In genomic region chr1:151900706-151901360, GRCm38 (mm10) we compare ENCODE assay signal across 16 mouse cellular contexts.
DNase-seq lines count a peak whose midpoint lies in the region; ATAC-seq and TF ChIP-seq lines count a peak whose summit lies in the region.
"Had no signal": no experiment of that assay in that cellular context is flagged by ENCODE, and none has a peak within 500 bp of the region (broad histone marks: within the 10 kb centered on the region; RNA-seq: fewer than 3 reads in every experiment).

No protein-coding gene starts in this region.

- peaks cover 25% of the 10 kb centered on the region for H3K4me1 ChIP-seq in midbrain, embryonic 13.5 days (replicated peaks)
- peaks cover 4% of the 10 kb centered on the region for H3K4me1 ChIP-seq in midbrain, embryonic 14.5 days (ENCODE audit: control insufficient read depth, insufficient read depth, low read length)
- H3K4me1 ChIP-seq in forebrain, embryonic 12.5 days, result peaks cover 25% of the 10 kb centered on the region
- 0 out of 2 replicates have a peak, but pooled peaks cover 4% of the 10 kb centered on the region for H3K4me1 ChIP-seq in forebrain, postnatal 0 days (ENCODE audit: insufficient read depth)
- H3K4me1 ChIP-seq: liver, embryonic 15.5 days had no signal

- TF ChIP-seq CTCF in forebrain, postnatal 0 days (IDR thresholded peaks at IDR 0.05; ENCODE audit: low read depth), result no peak

- no peaks in the 10 kb centered on the region for H3K9me3 ChIP-seq in midbrain, embryonic 13.5 days
- no peaks in the 10 kb centered on the region for H3K9me3 ChIP-seq in midbrain, embryonic 14.5 days (ENCODE audit: control insufficient read depth, low read length)
- no peaks in the 10 kb centered on the region for H3K9me3 ChIP-seq in forebrain, embryonic 12.5 days
- H3K9me3 ChIP-seq in forebrain, postnatal 0 days (ENCODE audit: low read length), result no peaks in the 10 kb centered on the region
- H3K9me3 ChIP-seq: liver, embryonic 15.5 days had no signal

- no peak overlapping the region for H3K9ac ChIP-seq in midbrain, embryonic 13.5 days (replicated peaks)
- H3K9ac ChIP-seq in midbrain, embryonic 14.5 days (replicated peaks; ENCODE audit: low read length), result no peak overlapping the region
- no peak overlapping the region for H3K9ac ChIP-seq in forebrain, embryonic 12.5 days
- no peak overlapping the region for H3K9ac ChIP-seq in forebrain, postnatal 0 days
- H3K9ac ChIP-seq: liver, embryonic 15.5 days had no signal

- H3K27me3 ChIP-seq in midbrain, embryonic 13.5 days, result no peaks in the 10 kb centered on the region
- H3K27me3 ChIP-seq in midbrain, embryonic 14.5 days (ENCODE audit: control insufficient read depth, insufficient read depth, low read length), result no peaks in the 10 kb centered on the region
- H3K27me3 ChIP-seq in forebrain, embryonic 12.5 days, result peaks cover 24% of the 10 kb centered on the region
- no peaks in the 10 kb centered on the region for H3K27me3 ChIP-seq in forebrain, postnatal 0 days (ENCODE audit: insufficient read depth, low read length)
- H3K27me3 ChIP-seq: liver, embryonic 15.5 days had no signal

- no peak for ATAC-seq in midbrain, embryonic 13.5 days
- no peak for ATAC-seq in midbrain, embryonic 14.5 days (ENCODE audit: low FRiP score, low TSS enrichment)
- peak; percentile 83 for ATAC-seq in forebrain, embryonic 12.5 days (ENCODE audit: low FRiP score)
- peak; percentile 69; the same call in 1 of the 2 replicates for ATAC-seq in forebrain, postnatal 0 days
- ATAC-seq: lung, postnatal 0 days had no signal

- no peak for DNase-seq in midbrain, embryonic 14.5 days
- no peak for DNase-seq in forebrain, postnatal 0 days
- peak; percentile 80 for DNase-seq in retina, postnatal 1 day
- no peak for DNase-seq in ovary, adult 18-20 months (ENCODE audit: low spot score)
- no peak for DNase-seq in embryo, embryonic 11 days
- DNase-seq: adrenal gland, adult 8-10 months; cerebellum, adult 18-20 months; kidney, adult 11 months; kidney, postnatal 36 days; layer of hippocampus, adult 9-11 months; thymus, adult 2 months had no signal

- no peak overlapping the region for H3K4me3 ChIP-seq in midbrain, embryonic 13.5 days (replicated peaks)
- no peak overlapping the region for H3K4me3 ChIP-seq in midbrain, embryonic 14.5 days (replicated peaks; ENCODE audit: low read depth, low read length)
- H3K4me3 ChIP-seq in forebrain, embryonic 12.5 days (replicated peaks), result no peak overlapping the region
- H3K4me3 ChIP-seq in forebrain, postnatal 0 days (ENCODE audit: low read depth, low read length), result no peak overlapping the region
- H3K4me3 ChIP-seq: erythroblast, embryonic 14.5 days; liver, embryonic 15.5 days had no signal

- H3K36me3 ChIP-seq in midbrain, embryonic 13.5 days, result no peaks in the 10 kb centered on the region
- H3K36me3 ChIP-seq in midbrain, embryonic 14.5 days (ENCODE audit: control insufficient read depth, insufficient read depth, low read length), result no peaks in the 10 kb centered on the region
- no peaks in the 10 kb centered on the region for H3K36me3 ChIP-seq in forebrain, embryonic 12.5 days (replicated peaks)
- H3K36me3 ChIP-seq in forebrain, postnatal 0 days (ENCODE audit: insufficient read depth), result no peaks in the 10 kb centered on the region
- H3K36me3 ChIP-seq: liver, embryonic 15.5 days had no signal

- peak overlapping the region; percentile 25; the same call in 1 of the 2 replicates for H3K27ac ChIP-seq in midbrain, embryonic 13.5 days
- H3K27ac ChIP-seq in midbrain, embryonic 14.5 days (replicated peaks; ENCODE audit: low read depth, low read length), result no peak overlapping the region
- peak overlapping the region; percentile 42; the same call in 1 of the 2 replicates for H3K27ac ChIP-seq in forebrain, embryonic 12.5 days
- no peak overlapping the region for H3K27ac ChIP-seq in forebrain, postnatal 0 days (ENCODE audit: low read depth, low read length)
- H3K27ac ChIP-seq: liver, embryonic 15.5 days had no signal

- WGBS in midbrain, embryonic 13.5 days, result 55% methylated on average over 12 of the region's 12 CpGs
- WGBS in midbrain, embryonic 14.5 days, result 54% methylated on average over 12 of the region's 12 CpGs
- 27% methylated on average over 12 of the region's 12 CpGs for WGBS in forebrain, embryonic 12.5 days
- 14% methylated on average over 12 of the region's 12 CpGs for WGBS in forebrain, postnatal 0 days

- no peak overlapping the region for H3K4me2 ChIP-seq in midbrain, embryonic 13.5 days (replicated peaks)
- H3K4me2 ChIP-seq in midbrain, embryonic 14.5 days (ENCODE audit: low read length), result no peak overlapping the region
- H3K4me2 ChIP-seq in forebrain, embryonic 12.5 days, result peak overlapping the region; percentile 15; the same call in 1 of the 2 replicates
- H3K4me2 ChIP-seq in forebrain, postnatal 0 days (ENCODE audit: low read depth), result peak overlapping the region; percentile 15; the same call in 1 of the 2 replicates
- H3K4me2 ChIP-seq: liver, embryonic 15.5 days had no signal

Comparison
In these comparisons a context has a peak if more than half of its experiments do, and no peak if none do; other contexts are left out.
1. H3K27ac ChIP-seq: peak in midbrain, embryonic 13.5 days (single experiment) and forebrain, embryonic 12.5 days (single experiment); none in midbrain, embryonic 14.5 days (single experiment) and forebrain, postnatal 0 days (single experiment).
2. ATAC-seq: peak in forebrain, embryonic 12.5 days (single experiment) and forebrain, postnatal 0 days (single experiment); none in midbrain, embryonic 13.5 days (single experiment) and midbrain, embryonic 14.5 days (single experiment).
3. H3K4me2 ChIP-seq: peak in forebrain, embryonic 12.5 days (single experiment) and forebrain, postnatal 0 days (single experiment); none in midbrain, embryonic 13.5 days (single experiment) and midbrain, embryonic 14.5 days (single experiment).